Mouse (Mus musculus): ENCODE results near the gene Pou4f1.
A peak's percentile ranks its signal among the peaks of the same experiment; 100 is the strongest.
"Not testable (repeated sequence)": the region's sequence is repeated elsewhere in the genome, so short reads cannot be mapped to it uniquely, and the experiment has no call there.

Pou4f1 gene

DNA sequence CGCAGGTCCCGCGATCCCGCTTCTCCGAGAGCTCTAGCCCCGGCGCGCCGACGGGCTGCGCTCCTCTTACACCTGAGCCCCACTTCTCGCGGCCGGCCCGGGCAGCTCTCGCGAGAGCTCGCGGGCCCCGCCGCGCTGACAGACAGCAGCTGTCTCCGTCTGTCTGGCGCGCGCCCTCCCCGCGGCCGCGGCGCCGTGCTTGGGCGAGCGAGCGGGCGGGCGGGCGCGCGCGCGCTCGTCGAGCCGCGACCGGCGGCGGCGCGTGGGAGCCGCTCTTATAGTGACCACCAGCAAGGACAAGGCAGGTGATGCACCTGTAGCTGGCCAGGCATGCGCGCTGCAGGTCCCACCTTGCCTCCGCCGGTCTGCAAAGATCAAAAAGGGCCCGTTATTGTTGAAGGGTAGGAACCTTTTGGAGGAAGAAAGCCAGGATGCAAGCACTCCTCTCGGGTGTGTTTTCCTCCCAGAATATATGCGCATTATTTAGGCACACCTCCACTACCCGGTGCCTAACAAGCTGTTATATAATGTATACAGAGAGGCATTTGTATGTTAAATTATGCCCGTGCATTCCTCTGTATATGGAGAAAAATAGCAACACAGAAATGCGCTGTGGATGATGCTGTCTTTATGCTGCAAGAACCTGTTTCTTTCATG, at the start of gene Pou4f1:
TSS of gene Pou4f1 (minus strand) at position 34 of the 657 bp plus-strand sequence.
- DNase-seq: peak; percentile 48

DNA sequence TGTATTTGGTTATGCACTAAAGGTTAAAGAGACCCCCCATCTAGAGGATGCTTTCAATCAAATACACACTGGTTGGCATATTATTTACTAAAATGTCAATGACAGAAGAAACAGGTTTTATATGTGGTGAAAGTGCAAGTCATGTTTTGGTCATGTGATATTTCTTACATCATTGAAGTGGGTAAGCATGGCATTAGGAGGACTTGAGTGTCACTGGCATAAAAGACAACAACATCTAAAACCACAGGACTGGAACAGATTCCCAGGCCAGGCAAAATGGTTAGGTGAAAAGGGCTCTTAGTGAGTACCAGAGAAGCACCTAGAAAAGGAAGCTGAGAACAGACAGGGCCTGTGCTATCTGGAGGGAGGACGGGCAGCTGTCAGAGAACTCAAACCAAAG, 43.9 kb upstream of the Pou4f1 start:
- DNase-seq: no peak

DNA sequence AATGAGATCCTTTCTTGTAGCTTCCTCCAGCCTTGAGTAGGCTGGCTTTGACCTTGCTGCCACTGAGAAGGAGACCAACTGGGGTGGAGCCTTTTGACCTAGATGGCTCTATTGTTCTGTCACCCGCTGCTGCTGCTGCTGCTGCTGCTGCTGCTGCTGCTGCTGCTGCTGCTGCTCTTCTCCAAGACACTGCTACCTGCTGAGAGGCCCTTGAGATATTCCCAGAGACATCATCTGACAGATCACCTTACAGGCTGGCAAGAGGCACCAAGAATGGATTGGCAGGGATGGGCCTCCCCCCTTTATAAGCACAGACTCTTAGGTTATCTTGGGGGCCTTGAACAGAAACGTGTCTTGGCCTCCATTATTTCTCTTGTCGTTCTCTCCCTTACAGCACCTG, 35.0 kb upstream of the Pou4f1 start:
- DNase-seq: not testable (repeated sequence)

DNA sequence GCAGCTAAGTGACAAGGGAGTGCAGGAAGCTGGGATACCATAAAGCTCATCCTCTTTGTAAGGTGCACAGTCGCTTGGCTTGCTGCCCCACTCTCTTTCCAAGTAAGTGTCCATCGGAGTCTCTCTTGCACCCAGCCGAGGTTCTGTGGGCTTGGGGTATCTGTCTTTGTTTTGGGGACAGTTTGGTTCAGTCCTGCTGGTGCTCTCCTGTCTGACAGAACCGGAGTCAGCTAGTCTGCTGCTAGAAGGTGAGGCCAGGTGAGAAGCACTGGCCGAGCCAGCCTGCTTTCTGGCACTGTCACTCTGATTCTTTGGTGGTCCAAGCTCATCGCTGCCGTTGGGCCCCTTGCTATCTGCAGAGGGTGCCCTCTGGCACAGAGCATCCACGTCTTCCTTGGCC, 12.0 kb upstream of the Pou4f1 start:
- DNase-seq: no peak

DNA sequence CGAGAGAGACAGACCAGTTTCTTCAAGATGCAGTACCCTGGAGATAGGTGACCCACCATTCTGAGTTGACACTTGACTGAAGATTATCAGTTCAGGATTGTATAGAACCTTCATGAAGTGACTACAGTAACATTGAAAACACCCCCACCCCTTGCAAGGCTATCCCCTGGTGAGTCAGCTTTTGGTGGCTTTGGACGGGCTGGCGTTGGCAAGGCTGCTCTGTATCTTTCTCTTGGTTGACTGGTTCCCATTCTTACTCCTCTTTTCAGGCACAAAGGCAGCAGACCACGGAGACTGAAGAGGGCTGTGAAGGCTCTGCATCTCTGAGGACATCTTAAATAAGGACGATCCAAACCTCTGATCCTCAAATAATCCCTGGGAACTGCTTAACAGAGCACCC, 10.8 kb upstream of the Pou4f1 start:
- DNase-seq: no peak

DNA sequence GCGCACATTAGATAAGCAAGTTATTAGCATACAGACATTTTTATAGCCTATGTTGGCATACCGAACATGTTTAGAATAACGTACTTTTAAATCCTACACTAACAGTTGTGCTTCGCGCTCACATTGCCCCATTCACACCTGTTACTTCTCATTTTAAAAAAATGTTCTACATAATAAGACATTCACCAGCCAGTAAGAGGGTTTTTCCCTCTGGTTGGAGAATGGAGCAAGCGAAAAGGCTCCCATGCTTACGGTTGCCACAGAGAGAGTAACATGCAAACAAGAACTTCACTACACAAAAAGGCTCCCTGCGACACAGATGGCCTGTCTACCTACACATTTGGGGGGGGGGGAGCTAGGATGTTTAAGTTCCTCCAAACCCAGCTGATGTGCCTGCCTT, 9.8 kb upstream of the Pou4f1 start:
- DNase-seq: no peak

DNA sequence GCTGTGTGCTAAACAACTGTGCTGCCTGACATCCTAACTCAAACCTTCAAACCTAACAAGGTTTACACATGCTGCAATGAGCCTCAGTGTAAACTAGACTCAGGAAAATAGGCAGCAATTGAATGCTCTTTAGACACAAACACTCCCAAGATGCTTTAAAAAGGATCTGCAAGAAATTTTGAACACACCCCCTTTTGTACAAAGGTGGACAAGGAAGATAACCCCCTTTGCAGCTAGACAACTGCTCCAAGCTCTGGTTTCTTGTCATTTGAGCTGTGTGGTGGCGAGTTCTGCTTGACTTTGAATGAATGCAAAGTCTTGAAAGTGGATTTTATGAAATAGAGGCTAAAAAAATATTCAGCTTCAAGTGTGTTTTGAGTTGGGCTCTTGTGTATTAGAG, 7.6 kb upstream of the Pou4f1 start:
- DNase-seq: no peak

DNA sequence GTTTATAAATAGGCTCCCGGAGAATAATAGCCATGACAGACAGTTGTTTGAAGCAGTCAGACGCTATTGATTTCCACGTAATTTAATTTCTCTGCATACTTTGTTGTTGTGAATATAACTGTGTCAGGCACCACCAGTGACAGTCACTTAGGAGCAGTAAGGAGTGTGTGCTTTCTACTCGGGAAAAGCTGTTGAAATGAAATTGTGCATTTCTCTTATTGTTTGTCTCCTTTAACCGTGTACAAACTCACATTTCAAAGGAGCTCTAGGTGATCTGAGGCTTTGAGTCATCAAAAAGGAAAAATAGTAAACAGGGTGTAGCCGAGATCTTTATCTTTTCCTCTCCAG, 798 bp upstream of the Pou4f1 start:
- no peak for DNase-seq

DNA sequence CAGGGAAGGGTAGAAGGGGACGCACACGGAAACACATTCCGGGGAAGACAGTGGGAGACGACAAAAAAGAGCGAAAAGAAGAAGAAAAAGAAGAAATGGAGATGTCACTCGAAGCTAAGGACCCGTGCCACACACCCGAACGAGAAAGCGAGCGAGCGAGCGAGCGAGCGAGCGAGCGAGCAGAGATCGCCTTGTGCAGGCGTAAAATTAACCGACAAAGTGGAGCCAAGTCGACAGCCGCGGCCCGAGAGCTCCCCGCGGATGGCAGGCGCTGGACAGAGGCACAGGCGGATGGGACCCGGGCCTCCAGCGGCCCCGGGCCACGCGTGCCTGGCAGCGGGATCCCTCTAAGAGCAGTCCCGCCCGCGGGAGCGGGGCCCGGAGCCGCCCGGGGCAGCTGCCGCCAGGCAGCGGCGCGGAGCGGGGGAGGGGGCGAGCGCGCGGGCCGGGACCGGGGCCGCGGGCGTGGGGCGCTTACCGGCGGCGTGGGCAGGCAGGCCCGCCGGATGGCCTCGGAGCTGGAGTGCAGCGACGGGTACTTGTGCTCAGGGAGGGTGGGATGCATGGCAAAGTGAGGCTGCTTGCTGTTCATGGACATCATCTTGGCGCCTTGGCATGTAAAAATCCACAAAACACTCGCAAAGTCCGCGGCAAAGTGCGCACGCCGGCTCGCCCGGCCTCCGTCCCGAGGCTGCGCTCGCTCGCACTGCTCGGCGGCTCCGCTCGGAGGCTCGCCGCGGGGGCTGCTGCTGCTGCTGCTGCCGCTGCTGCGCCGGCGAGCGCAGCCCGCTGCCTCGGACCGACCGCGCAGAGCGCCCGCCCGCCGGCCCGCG, 450 bp downstream of the Pou4f1 start:
- no peak for DNase-seq

DNA sequence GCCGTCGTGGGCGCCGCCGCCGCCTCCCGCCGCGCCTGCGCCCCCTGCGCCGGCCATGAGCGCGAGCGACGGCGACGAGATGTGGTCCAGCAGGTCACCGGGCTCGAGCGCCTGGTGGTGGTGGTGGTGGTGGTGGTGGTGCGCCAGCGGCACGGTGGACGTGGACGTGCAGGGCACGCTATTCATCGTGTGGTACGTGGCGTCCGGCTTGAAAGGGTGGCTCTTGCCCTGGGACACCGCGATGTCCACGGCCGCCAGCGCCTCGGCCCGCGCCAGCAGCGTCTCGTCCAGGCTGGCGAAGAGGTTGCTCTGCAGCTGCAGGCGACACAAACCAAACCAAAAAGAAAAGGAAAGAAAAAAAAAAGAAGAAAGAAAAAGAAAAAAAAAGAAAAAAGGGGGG, 1.2 kb downstream of the Pou4f1 start:
- no peak for DNase-seq

DNA sequence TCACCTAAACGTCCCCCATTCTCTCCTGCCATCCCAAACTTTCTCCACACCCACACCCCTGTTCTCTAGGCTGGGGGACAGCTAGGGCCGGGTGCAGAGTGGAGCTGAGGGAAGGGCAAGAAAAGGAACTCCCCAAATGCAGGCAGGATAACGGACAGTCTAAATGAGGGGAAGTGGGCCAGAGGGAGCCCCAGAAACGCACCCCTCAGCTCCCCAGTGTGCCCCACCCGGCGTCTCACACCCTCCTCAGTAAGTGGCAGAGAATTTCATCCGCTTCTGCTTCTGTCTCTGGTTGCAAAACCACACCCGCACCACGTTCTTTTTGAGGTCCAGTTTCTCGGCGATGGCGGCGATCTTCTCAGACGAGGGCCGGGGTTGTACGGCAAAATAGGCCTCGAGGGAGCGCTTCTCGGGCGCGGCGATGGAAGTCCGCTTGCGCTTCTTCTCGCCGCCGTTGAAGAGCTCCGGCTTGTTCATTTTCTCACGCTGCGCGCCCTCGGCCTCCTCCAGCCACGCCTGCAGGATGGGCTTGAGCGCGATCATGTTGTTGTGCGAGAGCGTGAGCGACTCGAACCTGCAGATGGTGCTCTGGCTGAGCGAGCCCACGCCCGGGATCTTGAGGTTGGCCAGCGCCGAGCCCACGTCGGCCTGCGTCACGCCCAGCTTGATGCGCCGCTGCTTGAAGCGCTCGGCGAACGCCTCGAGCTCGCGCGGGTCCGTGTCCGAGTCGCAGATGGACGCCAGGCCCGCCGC, 2.1 kb downstream of the Pou4f1 start:
- DNase-seq: no peak

DNA sequence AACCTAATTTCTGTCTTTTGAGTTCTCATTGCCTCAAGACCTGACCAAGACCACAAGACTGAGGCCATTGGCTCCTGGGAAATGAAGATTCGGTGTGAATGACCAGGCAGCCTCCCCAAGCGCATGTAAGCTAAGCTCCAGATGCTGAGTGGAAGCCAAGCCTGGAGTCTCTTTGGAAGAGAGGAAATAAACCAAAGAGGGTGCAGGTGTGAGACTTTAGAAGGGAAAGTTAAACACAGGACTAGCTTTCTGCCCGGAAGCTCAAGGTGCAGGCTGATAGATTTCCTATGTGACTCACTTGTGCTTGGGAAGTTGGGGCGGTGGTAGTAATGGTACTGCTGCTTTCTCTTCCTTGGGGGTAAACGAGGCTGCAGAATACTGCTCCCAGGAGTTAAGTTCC, 3.0 kb downstream of the Pou4f1 start:
- no peak for DNase-seq

DNA sequence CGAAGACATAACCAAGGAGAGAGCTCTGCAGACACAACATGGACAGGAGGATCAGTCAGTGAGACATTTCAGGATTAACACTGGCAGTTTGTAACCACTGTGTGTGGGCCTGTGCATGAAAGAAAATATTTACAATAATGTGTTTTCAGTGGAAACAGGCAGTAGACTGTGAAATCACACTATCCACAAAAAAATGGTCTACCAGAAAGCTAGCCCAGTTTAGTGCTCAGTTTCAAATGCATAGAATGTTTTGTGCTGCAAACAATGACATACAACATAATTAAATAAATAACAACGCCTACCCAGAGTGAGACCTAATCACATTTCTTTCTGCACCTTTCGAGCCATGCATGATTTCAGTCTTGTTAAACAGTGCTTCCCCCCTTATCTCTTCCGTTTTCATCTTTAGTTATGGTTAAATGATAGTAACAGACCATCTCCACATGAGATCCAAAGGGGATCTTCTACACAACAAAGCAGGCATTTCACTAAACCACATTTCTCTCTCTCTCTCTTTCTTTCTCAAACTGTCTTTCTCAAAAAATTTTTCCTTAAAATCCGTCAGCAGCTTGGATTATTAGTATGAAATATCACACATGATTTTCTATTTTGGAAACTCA, 4.1 kb downstream of the Pou4f1 start:
- no peak for DNase-seq

DNA sequence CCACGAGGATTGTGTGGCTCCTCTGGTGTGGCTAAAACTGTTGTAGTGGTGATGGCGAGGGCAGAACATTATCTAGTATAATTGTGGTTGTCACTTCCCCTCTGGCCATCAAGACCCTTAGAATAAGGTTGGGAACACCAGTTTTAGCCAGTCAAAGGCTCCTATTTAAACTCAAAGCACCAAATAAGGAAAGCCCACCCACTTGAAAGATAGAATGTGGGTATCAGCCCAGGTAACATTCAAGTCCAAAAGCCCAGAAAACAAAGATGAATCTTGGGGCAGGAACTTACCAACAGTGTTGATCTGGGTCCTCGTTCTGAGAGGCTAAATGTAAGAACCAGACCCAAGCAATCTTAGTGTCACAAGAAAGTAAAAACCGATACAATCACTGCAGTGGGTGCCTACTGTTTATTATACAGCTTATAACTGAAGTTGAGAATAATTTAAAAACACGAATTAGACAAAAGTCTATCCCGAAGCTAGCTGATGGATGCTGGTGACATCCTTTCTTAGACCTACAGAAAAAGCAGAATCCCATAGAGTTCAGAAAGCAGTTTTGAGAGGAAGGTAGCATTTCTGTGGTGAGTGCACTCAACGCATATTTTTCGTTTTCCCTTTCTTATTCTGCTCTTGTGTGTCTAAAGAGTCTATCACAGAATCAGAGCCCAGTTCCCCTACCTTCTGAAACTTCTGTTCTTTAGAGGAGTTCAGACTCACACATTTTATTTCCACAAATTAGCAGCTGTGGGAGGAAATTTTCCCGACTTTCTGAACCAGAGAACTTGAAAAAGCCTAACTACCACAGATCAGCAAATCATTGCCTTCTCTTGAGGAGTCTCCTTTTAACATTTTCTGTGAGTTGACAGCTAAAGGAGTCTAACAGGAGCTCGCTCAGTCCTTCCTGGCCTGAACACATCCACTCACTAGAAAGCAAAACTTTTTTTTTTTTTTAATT, 6.2 kb downstream of the Pou4f1 start:
- DNase-seq: no peak

DNA sequence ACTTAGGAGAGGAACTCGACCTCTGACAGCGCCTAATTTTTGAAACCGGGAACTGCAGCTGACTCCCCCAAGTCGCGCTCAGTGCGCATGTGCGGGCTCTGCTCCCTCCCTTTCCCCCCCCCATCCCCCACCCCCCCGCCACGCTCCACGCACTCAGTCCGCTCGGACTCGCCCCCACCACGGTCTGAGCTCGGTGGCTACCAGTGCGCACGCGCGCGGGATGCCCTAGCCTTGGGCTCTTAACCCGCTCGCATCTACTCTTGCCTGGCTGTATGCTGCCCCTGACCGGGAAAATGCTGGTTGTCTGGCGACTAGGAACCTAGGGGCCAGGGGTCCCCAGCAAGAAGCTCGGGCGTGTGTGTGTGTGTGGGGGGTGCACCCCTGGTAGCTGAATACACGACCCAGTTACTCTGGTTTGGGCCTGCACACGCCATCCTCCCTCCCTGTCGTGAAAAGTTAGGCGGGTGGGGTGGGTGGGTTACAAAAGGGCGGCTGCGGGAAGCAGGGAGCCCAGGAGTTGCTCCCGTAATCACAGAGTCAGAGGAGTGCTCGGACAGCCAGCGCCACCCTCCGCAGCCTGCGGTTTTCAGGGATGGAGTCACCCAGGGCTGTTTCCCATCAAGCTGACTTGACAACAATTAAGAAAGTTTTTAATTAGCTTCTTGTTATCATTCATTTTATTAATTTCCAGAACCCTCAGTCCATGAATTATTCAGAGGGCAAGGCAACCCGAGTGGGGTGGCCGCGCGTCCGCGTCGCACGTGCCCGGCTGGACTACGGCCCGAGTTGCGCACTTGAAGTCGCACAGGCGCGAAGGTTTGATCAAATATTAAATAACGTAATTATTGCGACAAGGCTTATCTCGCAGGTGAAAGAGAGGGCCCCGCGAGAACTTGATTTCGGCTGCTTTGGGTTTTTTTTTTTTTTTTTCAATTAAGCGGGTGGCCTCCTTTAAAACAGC, 7.2 kb downstream of the Pou4f1 start:
- no peak for DNase-seq

DNA sequence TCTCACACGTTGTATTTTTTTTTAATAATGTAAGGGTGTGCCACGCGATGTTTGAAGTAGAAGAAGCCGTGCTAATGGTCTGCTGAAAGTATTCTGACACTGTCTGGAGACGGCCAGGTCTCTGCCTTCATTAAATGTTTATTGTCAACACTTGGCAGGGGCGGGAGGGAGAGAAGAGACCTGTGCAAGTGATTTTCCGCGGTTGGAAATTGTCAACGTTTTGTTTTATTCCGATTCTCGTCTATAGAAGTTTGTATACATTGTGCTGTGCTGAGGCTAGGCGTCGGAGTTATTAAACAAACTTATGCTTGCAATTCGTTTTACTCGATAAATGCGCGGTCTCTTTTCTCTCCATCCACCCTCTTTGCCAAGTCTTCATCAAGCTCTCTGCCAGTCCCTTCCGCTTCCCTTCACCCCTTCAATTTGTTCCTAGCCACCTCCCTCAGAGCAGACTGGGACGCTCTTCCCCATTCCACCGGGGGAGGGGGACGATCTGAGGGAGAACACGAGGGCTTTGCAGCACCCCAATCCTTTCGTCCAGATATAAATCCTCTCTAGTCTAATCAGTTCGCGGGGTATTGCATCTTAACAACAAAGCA, 8.2 kb downstream of the Pou4f1 start:
- DNase-seq: no peak

DNA sequence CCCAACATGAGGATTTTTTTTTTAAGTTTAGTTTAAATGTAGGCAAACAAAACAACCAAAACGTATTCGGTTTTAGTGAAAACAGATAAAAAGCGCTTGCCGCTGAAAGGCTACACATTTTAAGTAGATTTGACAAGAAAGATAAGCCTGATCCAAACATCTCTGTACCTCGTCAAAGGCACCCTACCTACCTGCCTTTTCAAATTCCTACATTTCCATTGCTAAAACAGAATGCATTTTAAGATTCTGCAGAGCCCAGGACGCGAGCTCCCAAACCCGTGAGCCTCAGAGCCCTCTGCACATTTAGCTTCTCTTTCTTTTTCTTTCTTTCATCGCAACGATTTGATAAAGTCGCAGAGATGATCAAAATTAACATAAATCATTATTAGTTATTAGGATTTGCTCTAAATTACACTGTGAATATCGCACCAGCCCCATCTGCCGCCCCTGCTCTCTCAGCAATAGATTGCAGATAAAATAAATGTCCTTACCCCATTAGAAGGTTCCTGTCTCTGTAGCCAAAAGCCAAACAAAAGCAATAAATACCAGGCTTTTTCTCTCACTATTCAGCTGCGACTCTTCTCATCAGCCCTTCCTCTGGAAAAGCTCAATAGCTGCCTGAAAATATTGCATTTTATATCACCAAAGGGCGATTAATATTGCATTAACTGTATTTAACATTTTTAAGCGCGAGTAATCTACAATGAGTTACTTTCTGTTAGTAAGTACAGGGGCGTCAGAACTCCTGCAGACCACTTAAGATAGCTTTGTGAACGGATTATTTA, 8.9 kb downstream of the Pou4f1 start:
- DNase-seq: no peak

DNA sequence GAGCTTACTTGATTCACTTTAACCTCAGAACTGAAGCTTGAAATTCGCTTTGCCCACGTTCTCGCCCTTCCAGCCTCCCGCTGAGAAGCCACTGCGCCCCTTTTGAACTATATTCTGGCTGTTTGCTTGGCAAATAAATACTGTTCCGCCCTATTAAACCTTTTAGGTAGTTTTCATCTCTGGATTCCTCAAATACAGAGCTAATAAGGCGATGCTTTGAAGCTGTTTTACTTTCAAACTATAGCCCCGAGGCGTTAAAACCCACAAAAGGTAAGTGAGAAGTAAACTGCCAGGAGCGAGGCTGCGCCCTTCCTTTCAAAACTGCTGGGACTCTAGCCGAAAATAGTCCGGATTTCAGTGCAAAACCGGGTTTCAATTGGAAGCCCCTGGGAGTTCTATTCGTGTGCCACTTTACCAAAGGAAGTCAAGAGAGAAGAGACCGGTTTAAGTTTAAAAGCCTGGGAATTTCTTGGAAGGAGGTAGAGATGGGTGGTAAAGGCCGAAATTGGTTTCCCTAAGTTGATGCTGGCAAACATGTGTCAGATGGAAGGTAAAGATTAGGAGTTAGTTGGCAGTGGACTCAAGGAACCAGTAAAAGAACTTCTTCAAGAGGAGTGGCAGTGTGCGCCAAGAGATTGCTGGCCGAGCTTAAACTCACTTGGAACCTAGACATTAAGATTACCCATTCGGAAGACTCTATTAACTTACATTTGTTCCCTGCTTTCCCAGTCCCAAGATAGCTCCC, 9.7 kb downstream of the Pou4f1 start:
- DNase-seq: no peak

DNA sequence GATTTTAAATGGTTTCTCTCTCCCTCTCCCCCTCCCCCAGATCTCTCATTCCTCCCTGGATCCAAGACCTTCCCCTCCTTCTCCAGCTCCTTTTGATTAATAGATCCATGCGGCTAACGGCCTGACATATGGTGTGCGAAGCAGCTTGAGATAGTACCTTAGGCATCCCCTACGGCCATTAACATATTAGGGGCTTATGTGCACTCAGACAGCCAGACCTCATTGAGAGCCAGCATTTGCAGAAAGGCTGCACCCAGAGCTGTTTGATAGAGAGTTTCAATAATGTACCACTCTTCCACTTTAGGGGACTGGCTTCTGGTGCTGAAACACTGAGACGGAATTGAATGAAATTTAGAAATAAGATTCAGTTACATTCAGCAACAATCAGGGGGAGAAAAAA, 10.8 kb downstream of the Pou4f1 start:
- no peak for DNase-seq
